Mouse (Mus musculus): ENCODE results near the gene Pik3ip1.

Gene Pik3ip1

GRCm38 (mm10) chr11:3305821-3306220 lies 24.4 kb upstream of the Pik3ip1 start:
- no peak for DNase-seq

DNA sequence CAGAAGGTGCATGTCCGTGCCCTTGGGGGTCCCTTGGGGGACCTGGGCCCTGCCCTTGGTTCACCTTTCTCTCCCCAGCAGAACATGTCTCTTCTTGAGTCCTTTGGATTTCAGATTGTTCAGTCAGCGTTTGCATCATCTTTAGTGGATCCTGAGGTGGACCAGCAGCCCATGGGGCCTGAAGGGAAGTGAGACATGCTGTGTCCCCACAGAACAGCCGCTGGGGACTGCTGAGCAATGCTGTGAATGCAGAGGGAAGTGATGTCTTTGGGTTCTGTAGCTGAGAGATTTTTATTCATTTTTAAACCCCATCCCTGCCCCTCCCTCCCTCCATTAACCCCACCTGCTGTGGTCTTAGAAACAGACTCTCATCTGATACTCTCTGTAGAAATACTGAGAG lies 22.3 kb upstream of the Pik3ip1 start:
- DNase-seq: no peak

GRCm38 (mm10) chr11:3309884-3310283 lies 20.3 kb upstream of the Pik3ip1 start:
- DNase-seq: no peak

DNA sequence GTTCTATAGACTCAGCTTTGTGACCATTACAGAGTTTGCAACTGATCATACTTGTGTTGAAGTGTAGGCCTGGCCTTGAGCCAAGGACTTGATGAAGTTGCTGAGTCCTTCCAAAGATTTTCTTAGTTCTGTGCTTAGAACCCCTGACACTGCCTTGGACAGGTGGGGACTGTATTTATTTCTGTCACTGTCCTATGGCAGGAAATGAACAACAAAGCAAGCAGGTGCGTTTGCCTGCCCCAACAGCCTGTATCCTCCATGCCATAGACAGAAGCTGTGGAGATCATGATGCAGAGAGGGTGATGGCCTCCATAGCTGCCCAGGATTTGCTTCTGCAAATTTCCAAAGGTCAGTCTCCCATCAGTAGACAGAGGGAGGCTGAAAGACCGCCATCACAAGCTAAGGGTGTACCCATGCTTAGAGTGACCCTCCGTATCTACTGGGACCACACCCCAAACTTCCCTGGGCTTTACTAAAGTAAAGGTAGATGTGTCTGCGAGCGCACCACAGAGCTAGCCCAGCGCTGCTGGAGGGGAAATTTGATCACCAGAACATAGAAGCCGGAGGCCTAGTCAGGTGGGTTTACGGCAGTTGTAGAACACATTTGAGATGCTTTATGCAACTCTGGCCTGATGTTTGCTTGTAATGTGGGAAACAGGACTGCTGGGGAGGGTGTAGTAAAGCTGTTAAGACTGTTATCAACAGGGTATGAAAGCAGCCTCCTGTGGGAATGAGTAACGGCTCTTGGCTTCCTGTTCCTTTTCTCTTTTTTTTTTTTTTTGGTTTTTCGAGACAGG lies 19.2 kb upstream of the Pik3ip1 start:
- no peak for DNase-seq

- DNase-seq: no peak
These were observed 18.4 kb upstream of the Pik3ip1 start for GRCm38 (mm10) chr11:3311586-3312347.

DNA sequence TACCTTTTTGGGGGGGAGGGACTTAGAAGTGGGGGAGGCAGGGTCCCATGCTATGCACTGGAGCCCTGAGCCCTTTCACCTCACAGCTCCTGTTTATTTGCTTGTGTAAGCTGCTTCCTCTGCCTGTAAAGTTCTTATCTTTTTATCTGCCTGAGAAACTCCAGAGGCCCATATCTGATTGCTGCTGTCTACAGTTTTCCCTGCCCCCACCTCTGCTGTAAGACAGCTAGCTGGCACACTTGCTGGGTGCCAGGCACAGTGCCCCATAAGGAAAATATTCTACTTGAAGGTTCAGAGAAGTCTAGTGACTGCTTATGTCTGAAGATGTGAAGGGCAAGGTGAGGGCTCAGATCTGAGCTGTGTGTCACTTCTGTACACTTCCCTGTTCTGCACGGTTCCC lies 16.9 kb upstream of the Pik3ip1 start:
- no peak for DNase-seq

GRCm38 (mm10) chr11:3314148-3314547 lies 16.1 kb upstream of the Pik3ip1 start:
- peak; percentile 55 to 62 for DNase-seq

- no peak for DNase-seq
These were observed 11.9 kb upstream of the Pik3ip1 start for GRCm38 (mm10) chr11:3318286-3318685.

GRCm38 (mm10) chr11:3328271-3328670 lies 1.9 kb upstream of the Pik3ip1 start:
- DNase-seq: peak; percentile 54 to 64

- DNase-seq: peak; percentile 64
These were observed 1.1 kb upstream of the Pik3ip1 start for GRCm38 (mm10) chr11:3328806-3329775.

- peak; percentile 86 to 88 for DNase-seq
These were observed 365 bp downstream of the Pik3ip1 start for GRCm38 (mm10) chr11:3330566-3330965.

DNA sequence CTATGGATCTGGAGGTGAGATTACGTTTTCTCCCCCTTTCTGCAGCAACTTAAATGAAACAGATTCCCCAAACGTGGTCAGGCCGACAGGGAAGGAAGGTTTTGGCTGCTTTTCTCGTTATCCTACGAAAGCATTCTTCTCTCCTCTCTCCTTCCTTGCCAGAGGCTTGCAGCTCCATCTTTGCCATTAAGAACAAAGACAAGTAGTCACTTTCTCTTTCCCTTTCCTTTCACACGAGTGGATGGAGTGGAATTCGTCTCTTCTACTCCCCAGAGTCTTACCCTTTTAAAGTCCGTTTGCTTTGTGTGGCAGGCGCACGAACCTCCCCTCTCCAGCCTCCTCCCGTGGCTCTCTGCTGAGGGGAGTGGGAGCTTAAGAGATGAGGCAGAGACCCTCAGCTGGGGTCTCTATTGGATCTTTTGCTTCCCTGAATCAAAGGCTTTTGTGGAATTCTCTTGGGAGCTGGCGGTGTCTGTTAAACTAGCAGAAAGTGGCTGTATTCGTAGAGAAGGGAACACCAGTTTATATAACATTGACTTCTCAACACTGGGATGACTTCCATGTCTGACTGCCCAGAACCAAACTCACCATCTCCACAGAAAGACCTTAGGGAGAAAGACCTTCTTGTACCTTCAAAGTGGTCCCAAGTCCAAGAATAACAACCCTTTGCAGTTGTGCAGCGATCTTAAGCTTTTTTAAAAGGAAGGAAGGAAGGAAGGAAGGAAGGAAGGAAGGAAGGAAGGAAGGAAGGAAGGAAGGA lies 970 bp downstream of the Pik3ip1 start:
- peak; percentile 51 to 52 for DNase-seq

DNA sequence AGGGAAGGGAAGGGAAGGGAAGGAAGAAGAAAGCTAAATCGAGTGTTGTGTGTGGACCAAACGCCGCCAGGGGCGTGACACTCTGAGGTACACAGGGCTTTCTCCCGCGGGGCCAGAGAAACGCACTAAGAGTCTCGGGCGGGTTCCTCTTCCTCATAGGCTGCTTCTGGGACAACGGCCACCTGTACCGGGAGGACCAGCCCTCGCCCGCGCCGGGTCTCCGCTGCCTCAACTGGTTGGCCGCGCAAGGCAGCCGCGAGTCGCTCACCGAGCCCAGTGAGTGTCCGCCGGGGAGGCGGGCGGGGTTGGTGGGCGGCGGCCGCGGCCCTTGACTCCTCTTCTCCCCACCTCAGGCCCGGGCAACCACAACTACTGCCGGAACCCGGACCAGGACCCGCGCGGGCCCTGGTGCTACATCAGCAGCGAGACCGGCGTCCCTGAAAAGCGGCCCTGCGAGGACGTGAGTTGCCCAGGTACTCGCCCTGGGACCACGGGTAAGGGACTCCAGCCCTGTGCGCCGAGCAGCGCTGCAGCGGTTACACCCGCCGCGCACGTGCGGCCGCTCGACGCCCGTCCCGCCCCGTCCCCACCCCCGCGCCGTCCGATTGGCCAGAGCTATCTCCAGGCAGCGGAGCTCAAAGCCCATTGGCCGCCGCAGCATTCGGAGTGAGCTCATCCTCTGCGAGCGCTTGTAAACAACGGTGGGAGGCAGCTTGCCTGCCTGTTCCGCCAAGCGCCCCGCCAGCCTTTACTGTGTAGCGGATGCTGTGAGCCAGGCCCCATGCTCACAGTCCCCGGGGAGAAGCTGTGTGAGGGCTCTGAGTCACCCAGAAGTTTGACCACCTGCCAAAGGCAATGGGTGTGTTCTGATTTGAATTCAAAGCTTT lies 1.8 kb downstream of the Pik3ip1 start:
- DNase-seq: peak; percentile 95 to 97

DNA sequence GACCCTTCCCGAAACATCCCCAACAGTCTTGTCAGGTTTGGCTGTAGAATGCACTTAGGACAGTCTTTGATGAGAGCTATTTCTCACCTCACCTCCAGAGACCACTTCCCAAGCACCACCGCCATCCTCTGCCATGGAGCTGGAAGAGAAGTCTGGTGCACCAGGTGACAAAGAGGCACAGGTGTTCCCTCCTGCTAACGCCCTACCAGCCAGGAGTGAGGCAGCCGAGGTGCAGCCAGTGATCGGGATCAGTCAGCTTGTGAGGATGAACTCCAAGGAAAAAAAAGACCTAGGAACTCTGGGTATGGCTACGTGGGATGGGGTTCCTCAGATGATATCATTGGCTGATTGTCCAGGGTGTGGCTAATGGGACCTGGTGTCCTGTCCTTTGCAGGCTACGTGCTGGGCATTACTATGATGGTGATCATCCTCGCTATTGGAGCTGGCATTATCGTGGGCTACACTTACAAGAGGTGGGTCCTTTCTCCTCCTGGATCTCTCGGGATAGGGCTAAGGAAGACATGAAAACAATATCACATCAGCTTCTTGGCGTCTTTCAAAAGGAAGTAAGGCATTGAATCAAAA lies 3.0 kb downstream of the Pik3ip1 start:
- peak in 1 of 2 experiments; percentile 35 for DNase-seq

DNA sequence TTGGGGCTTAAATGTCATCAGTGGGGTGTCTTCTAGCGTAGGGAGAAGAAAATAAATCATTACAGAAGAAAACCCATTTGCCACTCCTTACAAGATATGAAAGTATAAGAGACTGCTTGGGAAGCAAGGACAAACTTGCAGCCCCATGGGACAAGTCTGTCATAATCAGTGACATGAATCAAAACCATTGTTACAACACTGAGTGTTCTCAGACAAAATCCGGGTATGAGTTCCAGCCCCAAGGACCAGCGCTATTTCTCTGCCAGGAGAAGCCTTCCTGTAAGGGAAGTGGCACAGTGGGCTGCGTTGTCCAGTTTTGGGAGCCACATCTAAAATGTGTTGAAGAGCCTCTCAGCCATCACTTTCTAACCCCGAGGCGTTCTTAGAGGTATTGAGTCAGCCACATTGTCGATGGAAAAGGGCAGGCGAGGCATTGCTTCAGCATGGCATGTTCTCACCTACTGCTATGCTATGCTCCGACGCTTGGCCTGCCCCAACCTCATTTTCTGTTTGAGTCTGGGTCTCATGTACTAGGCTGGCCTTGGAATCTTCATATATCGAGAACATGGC lies 4.0 kb downstream of the Pik3ip1 start:
- DNase-seq: peak; percentile 31 to 38

DNA sequence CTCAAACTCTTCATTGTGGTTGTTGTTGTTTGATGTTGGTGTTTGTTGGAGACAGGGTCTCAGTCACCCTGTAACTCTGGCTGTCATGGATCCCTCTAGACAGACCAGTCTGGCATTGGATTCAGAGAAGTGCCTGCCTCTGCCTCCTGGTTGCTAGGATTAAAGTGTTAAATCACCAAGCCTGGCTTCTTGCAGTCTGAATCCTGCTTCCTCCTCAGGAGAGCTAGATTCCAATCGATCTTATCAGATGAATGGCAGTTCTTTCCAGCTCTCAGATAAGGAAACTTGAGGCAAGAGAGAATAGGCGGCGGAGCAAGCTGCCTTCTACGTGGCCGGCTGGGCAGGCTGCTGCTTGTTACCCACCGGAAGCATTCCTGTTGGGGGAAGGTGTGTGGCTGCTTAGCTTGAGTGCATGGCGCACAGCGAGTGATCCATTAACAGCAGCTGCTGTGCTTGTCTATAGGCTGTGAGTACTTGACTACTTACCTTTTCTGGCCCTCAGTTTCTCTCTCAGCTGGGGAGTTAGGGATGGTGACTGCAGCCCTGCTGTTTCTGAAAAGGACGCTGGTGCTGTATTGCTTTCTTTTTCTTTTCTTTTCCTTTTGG lies 4.6 kb downstream of the Pik3ip1 start:
- peak; percentile 55 to 59 for DNase-seq

- DNase-seq: peak; percentile 81 to 85
These were observed 5.5 kb downstream of the Pik3ip1 start for GRCm38 (mm10) chr11:3335651-3336216.

- DNase-seq: no peak
These were observed 6.4 kb downstream of the Pik3ip1 start for GRCm38 (mm10) chr11:3336602-3337001.

GRCm38 (mm10) chr11:3337173-3337955 lies 7.2 kb downstream of the Pik3ip1 start:
- peak; percentile 13 to 28 for DNase-seq
